In genomic region chr9:70232044-70233010, GRCm38 (mm10) we compare ENCODE assay signal across 27 mouse cellular contexts. TPM values are rescaled to one million over a fixed set of nuclear protein-coding genes. Genes with fewer than 3 reads are reported as not detected.
DNase-seq lines count a peak whose midpoint lies in the region; ATAC-seq and TF ChIP-seq lines count a peak whose summit lies in the region.
"Had no signal": no experiment of that assay in that cellular context is flagged by ENCODE, and none has a peak within 500 bp of the region (broad histone marks: within the 10 kb centered on the region; RNA-seq: fewer than 3 reads in every experiment).

No protein-coding gene starts in this region.

- H3ac ChIP-seq in C2C12 (ENCODE audit: control insufficient read depth, insufficient read length, low read depth) (no peak overlapping the region), myocyte (ENCODE audit: control insufficient read depth, insufficient read length) (no peak overlapping the region)

- H3K4me3 ChIP-seq in liver, adult 2 months (ENCODE audit: insufficient read depth, low read depth, low read length), result no peak overlapping the region
- H3K4me3 ChIP-seq in C2C12 (ENCODE audit: insufficient read depth, poor library complexity, severe bottlenecking) (no peak overlapping the region), myocyte (no peak overlapping the region)
- no peak overlapping the region for H3K4me3 ChIP-seq in forebrain, embryonic 16.5 days (replicated peaks; ENCODE audit: low read length)
- H3K4me3 ChIP-seq: embryonic facial prominence, embryonic 10.5 days; embryonic facial prominence, embryonic 15.5 days; forebrain, embryonic 13.5 days; intestine, embryonic 15.5 days; liver, embryonic 13.5 days; neural tube, embryonic 15.5 days; stomach, embryonic 15.5 days had no signal

- no peaks in the 10 kb centered on the region for H3K36me3 ChIP-seq in liver, adult 2 months (ENCODE audit: control insufficient read depth, insufficient read depth, low read length)
- H3K36me3 ChIP-seq in C2C12 (ENCODE audit: control insufficient read depth, insufficient read depth) (no peaks in the 10 kb centered on the region), myocyte (ENCODE audit: control insufficient read depth, insufficient read depth) (no peaks in the 10 kb centered on the region)
- H3K36me3 ChIP-seq in forebrain, embryonic 16.5 days (ENCODE audit: control insufficient read depth, insufficient read depth), result no peaks in the 10 kb centered on the region
- H3K36me3 ChIP-seq: embryonic facial prominence, embryonic 10.5 days; embryonic facial prominence, embryonic 15.5 days; intestine, embryonic 15.5 days; liver, embryonic 13.5 days; neural tube, embryonic 15.5 days; stomach, embryonic 15.5 days had no signal

- peak; percentile 91 for DNase-seq in liver, adult 2 months (ENCODE audit: extremely low read depth, low read depth, low spot score)
- DNase-seq in liver, result no peak
- DNase-seq in 3T3-L1 (ENCODE audit: low read depth, low spot score), result peak; percentile 63
- no peak for DNase-seq in embryo, embryonic 9.5 days (ENCODE audit: extremely low spot score)
- DNase-seq: adrenal gland, adult 2 months; adrenal gland, postnatal 36 days; cerebellum, adult 18-20 months; cerebellum, postnatal 10 days; gastrocnemius, postnatal 10 days; heart, postnatal 14 days; kidney, adult 2 months; layer of hippocampus, adult 9-11 months; liver, embryonic 13.5 days; lung, embryonic 14.5 days; lung, postnatal 14 days; midbrain, embryonic 14.5 days; right cerebral cortex, postnatal 25 days had no signal

- no peaks in the 10 kb centered on the region for H3K27me3 ChIP-seq in liver, adult 2 months (ENCODE audit: control insufficient read depth, insufficient read depth, low read length)
- H3K27me3 ChIP-seq in C2C12 (ENCODE audit: control insufficient read depth, insufficient read depth, insufficient read length) (no peaks in the 10 kb centered on the region), myocyte (ENCODE audit: control insufficient read depth, insufficient read depth, insufficient read length) (no peaks in the 10 kb centered on the region)
- H3K27me3 ChIP-seq in forebrain, embryonic 16.5 days (replicated peaks; ENCODE audit: control insufficient read depth, insufficient read depth, low read length), result no peaks in the 10 kb centered on the region
- H3K27me3 ChIP-seq: embryonic facial prominence, embryonic 15.5 days; forebrain, embryonic 13.5 days; intestine, embryonic 15.5 days; liver, embryonic 13.5 days; neural tube, embryonic 15.5 days; stomach, embryonic 15.5 days had no signal

- H3K9ac ChIP-seq in liver, adult 2 months (ENCODE audit: low read depth, low read length), result no peak overlapping the region
- H3K9ac ChIP-seq in forebrain, embryonic 16.5 days (replicated peaks; ENCODE audit: low read depth, low read length), result no peak overlapping the region
- H3K9ac ChIP-seq: embryonic facial prominence, embryonic 15.5 days; forebrain, embryonic 13.5 days; intestine, embryonic 15.5 days; liver, embryonic 13.5 days; lung, embryonic 14.5 days; neural tube, embryonic 15.5 days; stomach, embryonic 15.5 days had no signal

- H3K79me3 ChIP-seq in C2C12 (ENCODE audit: low read depth), result peaks cover 55% of the 10 kb centered on the region

- peaks cover 22% of the 10 kb centered on the region for H3K4me1 ChIP-seq in liver, adult 2 months (ENCODE audit: control insufficient read depth, insufficient read depth, low read length)
- H3K4me1 ChIP-seq in forebrain, embryonic 16.5 days (replicated peaks; ENCODE audit: control insufficient read depth, insufficient read depth, low read length), result no peaks in the 10 kb centered on the region
- H3K4me1 ChIP-seq: forebrain, embryonic 13.5 days; liver, embryonic 13.5 days; neural tube, embryonic 15.5 days; stomach, embryonic 15.5 days had no signal

- no peak for TF ChIP-seq POLR2A in liver, adult 2 months (IDR thresholded peaks at IDR 0.05; ENCODE audit: extremely low read depth, insufficient read depth, low read length)
- no peak for TF ChIP-seq POLR2A in myocyte (IDR thresholded peaks at IDR 0.05; ENCODE audit: insufficient read length, low read depth)

- peak overlapping the region; percentile 51 for H3K4me2 ChIP-seq in myocyte (ENCODE audit: low read depth)
- no peak overlapping the region for H3K4me2 ChIP-seq in forebrain, embryonic 16.5 days (ENCODE audit: low read length)
- H3K4me2 ChIP-seq: embryonic facial prominence, embryonic 15.5 days; forebrain, embryonic 13.5 days; intestine, embryonic 15.5 days; liver, embryonic 13.5 days; lung, embryonic 14.5 days; neural tube, embryonic 15.5 days; stomach, embryonic 15.5 days had no signal

- peak overlapping the region; percentile 69 for H3K27ac ChIP-seq in liver, adult 2 months (replicated peaks; ENCODE audit: insufficient read depth, low read depth, low read length)
- no peak overlapping the region for H3K27ac ChIP-seq in forebrain, embryonic 16.5 days (ENCODE audit: low read length)
- H3K27ac ChIP-seq: embryonic facial prominence, embryonic 10.5 days; embryonic facial prominence, embryonic 15.5 days; forebrain, embryonic 13.5 days; intestine, embryonic 15.5 days; liver, embryonic 13.5 days; neural tube, embryonic 15.5 days; stomach, embryonic 15.5 days had no signal

- 31% methylated on average over 10 of the region's 10 CpGs for WGBS in liver, adult 2 months
- WGBS in forebrain, embryonic 16.5 days, result 91% methylated on average over 10 of the region's 10 CpGs

- ATAC-seq in forebrain, embryonic 16.5 days, result no peak
- ATAC-seq: forebrain, embryonic 13.5 days; hindbrain, embryonic 16.5 days; intestine, embryonic 15.5 days had no signal

- no peak for TF ChIP-seq CTCF in liver, adult 2 months (IDR thresholded peaks at IDR 0.05; ENCODE audit: low read depth, low read length)
- no peak for TF ChIP-seq CTCF in C2C12 (IDR thresholded peaks at IDR 0.05; ENCODE audit: control insufficient read depth, insufficient read depth, insufficient read length)

- no peaks in the 10 kb centered on the region for H3K9me3 ChIP-seq in forebrain, embryonic 16.5 days (ENCODE audit: control insufficient read depth, low read length)
- H3K9me3 ChIP-seq: embryonic facial prominence, embryonic 10.5 days; embryonic facial prominence, embryonic 15.5 days; forebrain, embryonic 13.5 days; intestine, embryonic 15.5 days; liver, embryonic 13.5 days; neural tube, embryonic 15.5 days; stomach, embryonic 15.5 days had no signal

- H3K79me2 ChIP-seq in liver, adult 2 months (ENCODE audit: control insufficient read depth, insufficient read depth, low read length), result peaks cover 39% of the 10 kb centered on the region; the same call in 1 of the 2 replicates
- peaks cover 98% of the 10 kb centered on the region for H3K79me2 ChIP-seq in C2C12 (ENCODE audit: control insufficient read depth, insufficient read depth)
- H3K79me2 ChIP-seq in myocyte (ENCODE audit: control insufficient read depth, insufficient read depth), result peaks cover 98% of the 10 kb centered on the region

TF ChIP-seq in C2C12, 6 proteins besides CTCF, POLR2A, EP300 and RAD21:
- TF ChIP-seq USF1 (IDR thresholded peaks at IDR 0.05; ENCODE audit: low read depth) (no peak), CEBPB (IDR thresholded peaks at IDR 0.05; ENCODE audit: low read depth) (peak; percentile 27), MAX (IDR thresholded peaks at IDR 0.05) (no peak)

TF ChIP-seq in myocyte, 11 proteins besides CTCF, POLR2A, EP300 and RAD21:
- TF ChIP-seq SRF (IDR thresholded peaks at IDR 0.05; ENCODE audit: control insufficient read depth, insufficient read length, low read depth) (no peak), POLR2AphosphoS2 (IDR thresholded peaks at IDR 0.05; ENCODE audit: insufficient read length, low read depth) (no peak), MYOG (IDR thresholded peaks at IDR 0.05; ENCODE audit: control insufficient read depth in 1 of 3, insufficient read depth in 1 of 3, insufficient read length in 2 of 3, low read depth in 2 of 3) (no peak), CEBPB (IDR thresholded peaks at IDR 0.05; ENCODE audit: insufficient read depth, poor library complexity, severe bottlenecking) (no peak), E2F4 (IDR thresholded peaks at IDR 0.05; ENCODE audit: insufficient read depth) (no peak), USF1 (IDR thresholded peaks at IDR 0.05; ENCODE audit: low read depth) (no peak), REST (IDR thresholded peaks at IDR 0.05; ENCODE audit: insufficient read depth, insufficient read length) (no peak), TCF12 (IDR thresholded peaks at IDR 0.05; ENCODE audit: insufficient read depth, poor library complexity, severe bottlenecking) (no peak), MYOD1 (IDR thresholded peaks at IDR 0.05; ENCODE audit: control insufficient read depth in 1 of 3, insufficient read length in 2 of 3, low read depth in 2 of 3) (no peak), TCF3 (IDR thresholded peaks at IDR 0.05; ENCODE audit: insufficient read length, low read depth) (no peak), MAX (IDR thresholded peaks at IDR 0.05; ENCODE audit: low read depth) (no peak)

RNA-seq across cellular contexts. Expression of gene Myo1e, which starts 25.2 kb away (rescaled TPM):
- 25.1 and 27.2 TPM in 2 replicates for total RNA-seq in liver, adult 2 months (2014; rRNA removed)
- polyA plus RNA-seq in liver, adult 2 months (2012; rRNA removed), result 9.2 and 11.2 TPM in 2 replicates
- polyA plus RNA-seq in C2C12 (2012; fragmentation: generic; extraction: Trizol) (27.3 TPM), myocyte (2012; fragmentation: generic; extraction: Trizol) (26.5 TPM)
- polyA plus RNA-seq in forebrain, embryonic 16.5 days (2015; fragmentation: Nextera tagmentation; extraction: Ambion mirVana), result 5.8 and 7.2 TPM in 2 replicates

Comparison
In these comparisons a context has a peak if more than half of its experiments do, and no peak if none do; other contexts are left out.
1. DNase-seq: peak in liver, adult 2 months (single experiment) and 3T3-L1 (single experiment); none in liver (single experiment) and embryo, embryonic 9.5 days (single experiment).